Mouse (Mus musculus) MEL (cell line): ENCODE data around the gene Col4a3.

Experiments
- CTCF ChIP-seq, 3 experiments: IDR thresholded peaks in 2 of 3; conservative IDR thresholded peaks in 1 of 3; 2 replicates each; pipeline ENCODE4 v1.5.1; 2011 to 2012; ENCODE audit warnings: low read length in 3 of 3, low read depth in 2 of 3, mild to moderate bottlenecking in 2 of 3, improper control_type of control experiment in 1 of 3, inconsistent platforms in 1 of 3, mixed read lengths in 1 of 3, moderate library complexity in 1 of 3; ENCODE audit not compliant: control insufficient read depth in 1 of 3, insufficient read depth in 1 of 3, poor library complexity in 1 of 3, severe bottlenecking in 1 of 3
- EP300 ChIP-seq, 2 experiments: IDR thresholded peaks; 2 replicates each; pipeline ENCODE4 v1.6.1; 2011; ENCODE audit warnings: improper control_type of control experiment in 2 of 2, low read length in 2 of 2, low read depth in 1 of 2, mild to moderate bottlenecking in 1 of 2
- MYB ChIP-seq: IDR thresholded peaks from 2 replicates; pipeline ENCODE4 v1.6.1; 2011; ENCODE audit warnings: mild to moderate bottlenecking, low read depth, low read length, improper control_type of control experiment
- POLR2A ChIP-seq, 2 experiments: IDR thresholded peaks; 2 replicates each; pipeline ENCODE4 v1.6.1; 2011 to 2012; ENCODE audit warnings: low read length in 2 of 2, mild to moderate bottlenecking in 2 of 2, control low read depth in 1 of 2, improper control_type of control experiment in 1 of 2, low read depth in 1 of 2, moderate library complexity in 1 of 2; ENCODE audit not compliant: control insufficient read depth in 1 of 2, insufficient read depth in 1 of 2, poor library complexity in 1 of 2
- POLR2AphosphoS5 ChIP-seq: IDR thresholded peaks from 2 replicates; pipeline ENCODE4 v1.6.1; 2012; ENCODE audit warnings: low read depth, borderline replicate concordance, mild to moderate bottlenecking, inconsistent platforms, low read length, moderate library complexity, mixed read lengths
- TBP ChIP-seq: IDR thresholded peaks from 2 replicates; pipeline ENCODE4 v1.8.0; 2011; ENCODE audit warnings: low read depth, low read length, improper control_type of control experiment
- TCF12 ChIP-seq: IDR thresholded peaks from 2 replicates; pipeline ENCODE4 v1.6.1; 2014; ENCODE audit warnings: low read depth, mild to moderate bottlenecking, inconsistent platforms, low read length, improper control_type of control experiment, moderate library complexity
- ZC3H11A ChIP-seq: IDR thresholded peaks from 2 replicates; pipeline ENCODE4 v1.6.1; 2012; ENCODE audit warnings: low read depth, mild to moderate bottlenecking, inconsistent platforms, low read length, improper control_type of control experiment
- ZKSCAN1 ChIP-seq: IDR thresholded peaks from 2 replicates; pipeline ENCODE4 v1.6.1; 2012; ENCODE audit warnings: low read depth, mild to moderate bottlenecking, inconsistent platforms, low read length, improper control_type of control experiment, moderate library complexity

- TF ChIP-seq ZKSCAN1 (no peak), CTCF (IDR thresholded peaks at IDR 0.05 in 2 of 3, conservative IDR thresholded peaks at IDR 0.05 in 1 of 3; ENCODE audit: control insufficient read depth in 1 of 3, insufficient read depth in 1 of 3, low read depth in 2 of 3, low read length in 3 of 3, poor library complexity in 1 of 3, severe bottlenecking in 1 of 3) (no peak), EP300 (IDR thresholded peaks at IDR 0.05; ENCODE audit: low read depth in 1 of 2, low read length in 2 of 2) (no peak), TCF12 (no peak), POLR2A (IDR thresholded peaks at IDR 0.05; ENCODE audit: control insufficient read depth in 1 of 2, insufficient read depth in 1 of 2, low read depth in 1 of 2, low read length in 2 of 2, poor library complexity in 1 of 2) (no peak), TBP (no peak), POLR2AphosphoS5 (no peak), ZC3H11A (no peak), MYB (no peak)
Observed at GRCm38 (mm10) chr1:82578320-82578719, 8.4 kb upstream of the Col4a3 start.
